Mouse (Mus musculus) heart, embryonic 14.5 days (tissue): ENCODE measurements around the gene Daglb. TPM values are rescaled to one million over a fixed set of nuclear protein-coding genes. Genes with fewer than 3 reads are reported as not detected.

Source experiments
- ATAC-seq: fragments of 200-750 bp; cut with Nextera tagmentation; 2 replicates; pipeline ENCODE4 v1.8.0; 2017; ENCODE audit warnings: low read depth, moderate TSS enrichment; ENCODE audit not compliant: insufficient number of reproducible peaks, insufficient read depth, low FRiP score
- H3K27ac ChIP-seq, 2 experiments: fragments of 200-500 bp in 1 of 2; fragments of 300-500 bp in 1 of 2; sonication (generic) in 1 of 2; replicated peaks in 1 of 2; 2 replicates each; pipeline ENCODE4 v1.5.1; 2012 to 2014; ENCODE audit warnings: low read depth in 2 of 2, low read length in 2 of 2, control low read depth in 1 of 2, mild to moderate bottlenecking in 1 of 2, mixed read lengths in 1 of 2; ENCODE audit not compliant: control insufficient read depth in 1 of 2, insufficient read depth in 1 of 2
- H3K27me3 ChIP-seq: fragments of 300-500 bp; sonication (generic); 2 replicates; pipeline ENCODE4 v1.6.1; 2014; ENCODE audit warnings: mild to moderate bottlenecking, low read length, control low read depth; ENCODE audit not compliant: control insufficient read depth, insufficient read depth
- H3K36me3 ChIP-seq: fragments of 300-500 bp; sonication (generic); 2 replicates; pipeline ENCODE4 v1.6.1; 2014; ENCODE audit warnings: mild to moderate bottlenecking, control low read depth, low read length, mixed read lengths; ENCODE audit not compliant: control insufficient read depth, insufficient read depth
- H3K4me1 ChIP-seq, 2 experiments: fragments of 200-500 bp in 1 of 2; fragments of 300-500 bp in 1 of 2; sonication (generic) in 1 of 2; 2 replicates each; pipeline ENCODE4 v1.6.1; 2012 to 2014; ENCODE audit warnings: low read length in 2 of 2, control low read depth in 1 of 2, mixed read lengths in 1 of 2; ENCODE audit not compliant: control insufficient read depth in 2 of 2, insufficient read depth in 2 of 2
- H3K4me2 ChIP-seq: fragments of 300-500 bp; sonication (generic); 2 replicates; pipeline ENCODE4 v1.6.1; 2014; ENCODE audit warnings: mild to moderate bottlenecking, low read length
- H3K4me3 ChIP-seq, 2 experiments: fragments of 200-500 bp in 1 of 2; fragments of 300-500 bp in 1 of 2; sonication (generic) in 1 of 2; 2 replicates each; pipeline ENCODE4 v1.5.1; 2012 to 2014; ENCODE audit warnings: low read length in 2 of 2, mild to moderate bottlenecking in 2 of 2, control low read depth in 1 of 2, low read depth in 1 of 2, moderate library complexity in 1 of 2; ENCODE audit not compliant: control insufficient read depth in 1 of 2, insufficient read depth in 1 of 2
- H3K9ac ChIP-seq: fragments of 300-500 bp; sonication (generic); 2 replicates; pipeline ENCODE4 v1.6.1; 2014; ENCODE audit warnings: mild to moderate bottlenecking, low read length
- H3K9me3 ChIP-seq: fragments of 300-500 bp; sonication (generic); 2 replicates; pipeline ENCODE4 v1.6.1; 2016; ENCODE audit warnings: low read length, control low read depth; ENCODE audit not compliant: control insufficient read depth
- WGBS: fragments of 180-500 bp; shearing (Covaris S2); extraction: QIAGEN DNeasy Blood & Tissue Kit; methylation state at CpG from one replicate; pipeline ENCODE4 v1.1.7; 2014; 5-methylcytosine and 5-hydroxymethylcytosine counted together
- polyA plus RNA-seq: library from polyadenylated mRNA; unstranded; fragments of >200 nt; fragmentation: Nextera tagmentation; extraction: Ambion mirVana; gene quantifications from 2 replicates; pipeline ENCODE4 v1.2.1, GENCODE M21; 2014

Daglb gene
- polyA plus RNA-seq, 1 experiment from 2014 or later: 10.8 TPM

- Histone ChIP-seq H3K36me3 (peaks cover 35% of the 10 kb centered on the region), H3K27ac (no peak overlapping the region), H3K9me3 (no peaks in the 10 kb centered on the region), H3K27me3 (no peaks in the 10 kb centered on the region), H3K9ac (no peak overlapping the region), H3K4me1 (no peaks in the 10 kb centered on the region), H3K4me3 (no peak overlapping the region), H3K4me2 (no peak overlapping the region)
- 79% methylated on average over 5 of the region's 5 CpGs for WGBS
- no peak for ATAC-seq
Observed at GRCm38 (mm10) chr5:143487998-143488397, 23.6 kb downstream of the Daglb start.

DNA sequence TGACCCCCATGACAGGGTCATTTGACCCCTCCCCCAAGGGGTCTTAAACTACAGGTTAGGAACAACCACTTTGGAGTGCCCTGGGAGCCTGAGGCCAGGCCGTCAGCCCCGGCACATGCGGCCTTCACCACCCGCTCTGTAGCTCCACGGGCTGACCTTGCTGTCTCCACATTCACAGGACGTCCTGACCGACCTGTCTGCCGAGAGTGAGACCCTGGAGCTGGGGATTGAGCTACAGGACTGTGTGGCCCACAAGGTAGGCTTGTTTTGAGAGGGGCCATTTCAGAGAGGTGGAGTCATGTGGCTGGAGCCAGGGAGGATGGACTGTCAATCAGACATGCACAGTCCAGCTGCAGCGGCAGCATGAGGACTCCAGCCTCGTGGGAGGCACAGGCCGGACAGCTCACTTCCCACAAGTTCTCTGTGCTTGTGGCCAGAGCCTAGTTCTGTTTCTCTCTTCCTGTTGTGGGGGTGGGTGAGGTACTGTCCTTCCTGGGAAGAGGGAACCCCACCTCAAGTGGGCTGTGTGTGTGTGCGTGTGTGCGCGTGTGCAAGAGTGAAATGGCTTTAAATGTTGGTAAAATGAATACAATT lies 25.5 kb downstream of the Daglb start:
- no peak for ATAC-seq
- H3K4me1 ChIP-seq: no peaks in the 10 kb centered on the region
- WGBS: 74% methylated on average over 14 of the region's 14 CpGs
- H3K9me3 ChIP-seq: no peaks in the 10 kb centered on the region
- peaks cover 31% of the 10 kb centered on the region for H3K36me3 ChIP-seq
- no peaks in the 10 kb centered on the region for H3K27me3 ChIP-seq
- no peak overlapping the region for H3K4me2 ChIP-seq
- no peak overlapping the region for H3K27ac ChIP-seq
- no peak overlapping the region for H3K9ac ChIP-seq
- no peak overlapping the region for H3K4me3 ChIP-seq

DNA sequence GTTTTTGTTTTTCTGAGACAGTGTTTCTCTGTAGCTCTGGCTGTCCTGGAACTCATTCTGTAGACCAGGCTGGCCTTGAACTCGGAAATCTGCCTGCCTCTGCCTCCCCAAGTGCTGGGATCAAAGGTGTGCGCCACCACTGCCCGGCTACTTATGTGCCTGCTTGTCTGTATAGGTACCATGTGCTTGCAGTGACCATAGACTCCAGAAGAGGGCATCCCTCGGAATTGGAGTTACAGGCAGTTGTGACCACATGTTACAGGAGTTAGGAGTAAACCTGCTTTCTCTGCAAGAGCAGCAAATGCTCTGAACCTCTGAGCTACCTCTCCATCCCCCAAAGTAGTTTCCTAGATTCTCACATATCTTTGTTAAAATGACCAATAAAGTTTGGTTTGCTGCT lies 27.4 kb downstream of the Daglb start:
- Histone ChIP-seq H3K27ac (no peak overlapping the region), H3K4me2 (no peak overlapping the region), H3K36me3 (peaks cover 16% of the 10 kb centered on the region), H3K9ac (no peak overlapping the region), H3K9me3 (no peaks in the 10 kb centered on the region), H3K4me3 (no peak overlapping the region), H3K27me3 (no peaks in the 10 kb centered on the region), H3K4me1 (no peaks in the 10 kb centered on the region)
- WGBS: 90% methylated on average over 4 of the region's 4 CpGs
- ATAC-seq: no peak

DNA sequence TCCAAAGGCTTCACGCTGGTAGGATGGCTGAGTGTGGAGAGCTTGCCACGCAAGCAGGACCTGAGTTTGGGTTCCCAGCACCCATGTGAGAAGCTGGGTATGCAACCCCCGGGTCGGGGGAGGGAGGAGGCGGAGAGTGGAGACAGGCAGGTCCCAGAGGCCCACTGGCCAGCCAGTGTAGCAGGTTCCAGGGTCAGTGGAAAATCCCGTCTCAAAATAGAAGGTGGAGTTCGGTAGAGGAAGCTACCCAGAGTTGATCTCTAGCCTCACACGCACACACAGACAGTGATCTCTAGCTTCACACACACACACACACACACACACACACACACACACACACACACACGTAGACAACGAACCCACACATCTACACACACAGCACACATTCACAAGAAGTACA lies 28.8 kb downstream of the Daglb start:
- 78% methylated on average over 10 of the region's 10 CpGs for WGBS

DNA sequence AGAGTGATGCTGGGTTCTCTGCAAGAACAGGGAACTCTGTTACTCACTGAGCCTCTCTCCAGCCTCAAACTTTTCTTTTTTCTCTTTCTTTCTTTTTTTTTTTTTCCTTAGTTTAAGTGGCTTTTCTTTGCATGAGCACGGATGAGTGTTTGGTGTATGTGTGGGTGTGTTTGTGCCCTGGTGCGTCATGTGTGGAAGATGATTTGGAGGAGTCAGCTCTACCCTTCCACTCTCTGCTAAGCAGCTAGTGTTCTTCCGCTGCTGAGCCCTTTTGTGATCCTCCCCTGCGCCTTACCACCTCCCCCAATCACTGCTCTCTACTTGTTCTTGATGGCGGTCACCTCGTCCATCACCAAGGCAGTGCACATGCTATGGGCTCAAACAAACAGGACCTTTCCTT lies 31.3 kb downstream of the Daglb start:
- Histone ChIP-seq H3K4me2 (no peak overlapping the region), H3K4me1 (no peaks in the 10 kb centered on the region), H3K4me3 (no peak overlapping the region), H3K27ac (no peak overlapping the region), H3K36me3 (peaks cover 11% of the 10 kb centered on the region), H3K9ac (no peak overlapping the region), H3K27me3 (no peaks in the 10 kb centered on the region), H3K9me3 (no peaks in the 10 kb centered on the region)
- ATAC-seq: no peak
- 90% methylated on average over 6 of the region's 6 CpGs for WGBS

More for the DNA sequence above, 28.8 kb downstream of the Daglb start:
- H3K4me1 ChIP-seq: no peaks in the 10 kb centered on the region
- peaks cover 13% of the 10 kb centered on the region for H3K36me3 ChIP-seq
- H3K9me3 ChIP-seq: no peaks in the 10 kb centered on the region
- H3K27ac ChIP-seq: no peak overlapping the region
- H3K9ac ChIP-seq: no peak overlapping the region
- ATAC-seq: no peak
- H3K4me2 ChIP-seq: no peak overlapping the region
- no peaks in the 10 kb centered on the region for H3K27me3 ChIP-seq
- H3K4me3 ChIP-seq: no peak overlapping the region

DNA sequence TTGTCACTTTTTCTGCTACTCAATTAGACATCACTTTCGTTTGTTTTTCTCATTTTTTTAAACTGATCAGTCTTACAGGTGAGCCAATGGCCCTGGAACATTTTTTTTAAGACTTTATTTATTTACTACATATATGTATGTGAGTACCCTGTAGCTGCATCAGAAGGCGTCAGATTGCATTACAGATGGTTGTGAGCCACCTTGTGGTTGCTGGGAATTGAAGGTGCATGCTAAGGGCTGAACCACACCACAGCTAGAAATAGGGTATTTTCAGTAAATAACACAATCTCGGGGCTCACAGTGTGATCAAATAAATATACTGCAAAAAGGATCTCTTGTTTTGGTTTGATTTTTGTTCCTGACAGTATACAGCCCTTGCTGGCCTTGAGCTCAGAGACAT lies 33.1 kb downstream of the Daglb start:
- no peaks in the 10 kb centered on the region for H3K27me3 ChIP-seq
- ATAC-seq: no peak
- H3K9me3 ChIP-seq: no peaks in the 10 kb centered on the region
- H3K27ac ChIP-seq: no peak overlapping the region
- no peaks in the 10 kb centered on the region for H3K4me1 ChIP-seq
- H3K9ac ChIP-seq: no peak overlapping the region
- peaks cover 21% of the 10 kb centered on the region for H3K36me3 ChIP-seq
- H3K4me3 ChIP-seq: no peak overlapping the region
- H3K4me2 ChIP-seq: no peak overlapping the region
- WGBS: 77% methylated on average over 3 of the region's 3 CpGs

GRCm38 (mm10) chr5:143499197-143499596 lies 34.8 kb downstream of the Daglb start:
- H3K4me2 ChIP-seq: no peak overlapping the region
- WGBS: 86% methylated on average over 7 of the region's 7 CpGs
- H3K27me3 ChIP-seq: no peaks in the 10 kb centered on the region
- H3K9me3 ChIP-seq: no peaks in the 10 kb centered on the region
- peaks cover 38% of the 10 kb centered on the region for H3K36me3 ChIP-seq
- no peak overlapping the region for H3K27ac ChIP-seq
- H3K9ac ChIP-seq: no peak overlapping the region
- ATAC-seq: no peak
- no peak overlapping the region for H3K4me3 ChIP-seq
- no peaks in the 10 kb centered on the region for H3K4me1 ChIP-seq

DNA sequence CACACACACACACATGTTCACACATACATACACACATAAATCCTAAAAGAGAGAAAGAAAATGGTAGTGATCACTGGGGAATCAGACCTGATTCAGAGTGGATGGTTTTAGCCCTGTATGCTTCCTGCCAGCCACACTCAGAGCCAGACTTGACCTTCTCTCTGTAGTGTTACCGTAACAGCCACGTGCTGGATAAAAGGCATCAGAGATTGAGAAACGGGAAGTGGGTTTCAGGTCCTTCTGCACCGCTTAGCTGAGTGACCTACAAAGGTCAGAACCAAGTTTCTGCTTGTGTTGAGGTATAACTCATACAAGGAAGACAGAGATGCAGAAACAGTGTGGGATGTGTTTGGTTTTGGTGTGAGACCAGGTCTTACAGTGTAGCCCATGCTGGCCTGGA lies 35.3 kb downstream of the Daglb start:
- no peaks in the 10 kb centered on the region for H3K27me3 ChIP-seq
- 73% methylated on average over 4 of the region's 4 CpGs for WGBS
- no peak for ATAC-seq
- no peak overlapping the region for H3K4me2 ChIP-seq
- no peak overlapping the region for H3K4me3 ChIP-seq
- H3K36me3 ChIP-seq: peaks cover 38% of the 10 kb centered on the region
- no peak overlapping the region for H3K27ac ChIP-seq
- H3K9ac ChIP-seq: no peak overlapping the region
- no peaks in the 10 kb centered on the region for H3K9me3 ChIP-seq
- H3K4me1 ChIP-seq: no peaks in the 10 kb centered on the region
